Mouse (Mus musculus) G1E (cell line): Measurements from ENCODE around the gene Pappa2. TPM values are rescaled to one million over a fixed set of nuclear protein-coding genes. Genes with fewer than 3 reads are reported as not detected.

Experiments
- ATAC-seq: 2 replicates; pipeline ENCODE4 v1.8.0; 2016; ENCODE audit warnings: mild to moderate bottlenecking; ENCODE audit not compliant: insufficient number of reproducible peaks, poor library complexity, low FRiP score, severe bottlenecking; ENCODE audit errors: extremely low read depth
- DNase-seq: peaks from one replicate; pipeline ENCODE4 v3.0.0; 2012; ENCODE audit warnings: low spot score
- H3K27me3 ChIP-seq: 2 replicates; pipeline ENCODE4 v1.6.1; 2012; ENCODE audit warnings: mild to moderate bottlenecking, low read length, inconsistent platforms; ENCODE audit not compliant: insufficient read depth
- H3K36me3 ChIP-seq: replicated peaks from 2 replicates; pipeline ENCODE3; 2012; ENCODE audit warnings: mild to moderate bottlenecking, inconsistent platforms
- H3K4me1 ChIP-seq: 2 replicates; pipeline ENCODE4 v1.6.1; 2012; ENCODE audit warnings: low read depth, low read length, inconsistent platforms, mixed read lengths; ENCODE audit not compliant: insufficient read depth
- H3K4me3 ChIP-seq: 2 replicates; pipeline ENCODE4 v1.5.1; 2012; ENCODE audit warnings: low read depth, mild to moderate bottlenecking, inconsistent platforms, low read length, moderate library complexity, mixed read lengths
- H3K9me3 ChIP-seq: replicated peaks from 2 replicates; pipeline ENCODE4 v1.6.1; 2012; ENCODE audit warnings: inconsistent platforms
- CTCF ChIP-seq: IDR thresholded peaks from 2 replicates; pipeline ENCODE4 v1.5.1; 2012; ENCODE audit warnings: low read depth, low read length, inconsistent platforms, mixed read lengths
- GATA1 ChIP-seq: IDR thresholded peaks from 2 replicates; pipeline ENCODE4 v1.6.1; 2012; ENCODE audit warnings: borderline replicate concordance, low read length, inconsistent platforms, mixed read lengths
- GATA2 ChIP-seq: IDR thresholded peaks from 2 replicates; pipeline ENCODE4 v1.6.1; 2012; ENCODE audit warnings: low read depth, low read length, inconsistent platforms, borderline replicate concordance
- POLR2AphosphoS5 ChIP-seq: IDR thresholded peaks from 2 replicates; pipeline ENCODE4 v1.6.1; 2012; ENCODE audit warnings: low read depth, low read length, inconsistent platforms; ENCODE audit not compliant: insufficient replicate concordance
- TAL1 ChIP-seq: conservative IDR thresholded peaks from 2 replicates; pipeline ENCODE4 v1.6.1; 2012; ENCODE audit warnings: low read depth, low read length, inconsistent platforms, mixed read lengths
- polyA plus RNA-seq: library from polyadenylated mRNA; stranded (reverse); fragments of >175 nt; gene quantifications from 2 replicates; pipeline ENCODE4 v1.2.3, GENCODE M21; 2012
- total RNA-seq, 2 experiments: library from RNA; stranded (forward) in 1 of 2; stranded (reverse) in 1 of 2; fragments of 200-1000 nt in 1 of 2; fragments of >200 nt in 1 of 2; fragmentation: Nextera tagmentation in 1 of 2; gene quantifications; 2 replicates each; pipeline ENCODE4 v1.2.3; 2014 to 2017

Gene Pappa2
- total RNA-seq (2014; fragmentation: Nextera tagmentation): not detected in 2 replicates
- total RNA-seq (2017): 0.05 and 0.12 TPM in 2 replicates
- not detected in 2 replicates for polyA plus RNA-seq

GRCm38 (mm10) chr1:158980390-158980789 is at the start of gene Pappa2:
Gene Pappa2, minus strand, starts transcription at chr1:158980490.
- no peak for ATAC-seq
- Histone ChIP-seq H3K27me3 (no peaks in the 10 kb centered on the region), H3K36me3 (no peaks in the 10 kb centered on the region), H3K4me1 (no peaks in the 10 kb centered on the region), H3K9me3 (peaks cover 16% of the 10 kb centered on the region), H3K4me3 (no peak within 1 kb of the TSS)
- TF ChIP-seq GATA2 (no peak), TAL1 (no peak), GATA1 (no peak), CTCF (no peak), POLR2AphosphoS5 (no peak)
- no peak for DNase-seq

- Histone ChIP-seq H3K4me3 (no peak overlapping the region), H3K36me3 (no peaks in the 10 kb centered on the region), H3K4me1 (no peaks in the 10 kb centered on the region), H3K9me3 (peaks cover 2% of the 10 kb centered on the region; the same call in 1 of the 2 replicates), H3K27me3 (no peaks in the 10 kb centered on the region)
- no peak for DNase-seq
- ATAC-seq: no peak
- no peak for TF ChIP-seq GATA2
- TF ChIP-seq TAL1: no peak
- no peak for TF ChIP-seq GATA1
- no peak for TF ChIP-seq CTCF
Observed at GRCm38 (mm10) chr1:159029106-159029505, 48.8 kb upstream of the Pappa2 start.

GRCm38 (mm10) chr1:159014940-159015660 is 34.8 kb upstream of the Pappa2 start:
- Histone ChIP-seq H3K27me3 (no peaks in the 10 kb centered on the region), H3K36me3 (no peaks in the 10 kb centered on the region), H3K9me3 (peaks cover 3% of the 10 kb centered on the region; the same call in 1 of the 2 replicates), H3K4me3 (no peak overlapping the region), H3K4me1 (no peaks in the 10 kb centered on the region)
- no peak for TF ChIP-seq GATA1
- TF ChIP-seq TAL1: no peak
- TF ChIP-seq POLR2AphosphoS5: no peak
- TF ChIP-seq GATA2: no peak
- no peak for TF ChIP-seq CTCF
- DNase-seq (no peak), ATAC-seq (no peak)

DNA sequence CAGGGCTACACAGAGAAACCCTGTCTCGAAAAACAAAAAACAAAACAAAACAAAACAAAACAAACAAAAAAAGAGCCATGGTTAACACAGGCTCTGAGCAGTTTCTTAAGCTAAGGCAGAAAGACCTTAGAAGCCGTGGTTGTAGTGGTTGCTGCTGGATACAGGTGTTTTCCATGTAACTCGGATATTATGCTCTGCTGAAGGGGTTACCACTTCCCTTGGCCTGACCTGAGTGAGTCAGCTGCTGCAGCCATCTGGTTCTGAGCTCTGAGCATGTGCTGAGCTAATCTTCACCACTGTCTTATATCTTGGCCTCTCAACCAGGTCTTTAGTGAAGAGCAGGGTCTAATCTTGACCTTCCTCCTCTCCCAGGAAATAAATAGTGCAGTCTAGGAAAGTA is 6.8 kb upstream of the Pappa2 start:
- no peak for TF ChIP-seq GATA2
- no peak for TF ChIP-seq TAL1
- TF ChIP-seq GATA1: no peak
- no peak for TF ChIP-seq POLR2AphosphoS5
- no peak for TF ChIP-seq CTCF
- Histone ChIP-seq H3K4me3 (no peak overlapping the region), H3K27me3 (no peaks in the 10 kb centered on the region), H3K4me1 (no peaks in the 10 kb centered on the region), H3K9me3 (peaks cover 16% of the 10 kb centered on the region), H3K36me3 (no peaks in the 10 kb centered on the region)
- DNase-seq (no peak), ATAC-seq (no peak)

DNA sequence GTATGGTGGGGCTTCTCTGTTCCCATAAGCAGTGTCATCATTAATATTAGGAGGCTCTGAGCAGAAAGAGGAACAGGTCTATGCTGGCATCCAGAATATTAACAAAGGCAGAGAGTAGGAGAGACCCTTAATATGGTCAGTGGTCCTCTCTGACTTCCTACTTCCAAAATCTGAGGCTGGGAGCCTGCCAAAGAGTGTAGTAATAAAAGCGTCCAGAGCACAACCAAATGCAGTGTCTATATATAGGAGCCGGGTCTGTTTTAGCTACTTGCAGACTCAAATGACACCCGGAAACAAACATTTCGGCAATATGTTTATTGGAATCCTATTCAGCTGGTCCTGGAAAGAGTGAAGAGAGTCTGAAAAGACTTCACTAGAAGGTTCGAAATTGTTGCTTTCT is 17.9 kb downstream of the Pappa2 start:
- Histone ChIP-seq H3K27me3 (no peaks in the 10 kb centered on the region), H3K4me3 (no peak overlapping the region), H3K4me1 (no peaks in the 10 kb centered on the region), H3K9me3 (peaks cover 25% of the 10 kb centered on the region), H3K36me3 (no peaks in the 10 kb centered on the region)
- DNase-seq (no peak), ATAC-seq (no peak)
- TF ChIP-seq GATA2 (no peak), TAL1 (no peak)

DNA sequence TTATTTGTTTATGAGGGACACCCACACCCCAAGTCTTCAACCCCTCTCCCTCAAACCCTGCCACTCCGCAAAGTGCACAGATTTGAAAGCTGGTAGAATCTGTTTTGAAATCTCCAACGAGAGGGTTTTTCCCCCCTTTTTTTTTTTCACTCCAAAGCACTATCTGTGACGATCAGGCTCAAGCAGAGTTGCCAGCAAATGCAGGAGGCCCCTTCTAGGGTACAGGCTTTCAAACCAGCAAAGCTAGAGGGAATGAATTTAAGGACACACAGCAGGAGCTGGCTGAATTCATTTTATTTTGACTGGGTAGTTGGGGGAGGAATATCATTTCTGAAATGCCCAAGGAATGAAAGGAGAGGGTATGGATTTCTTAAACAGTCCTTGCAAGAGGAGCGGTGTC is 19.3 kb downstream of the Pappa2 start:
- H3K4me1 ChIP-seq: no peaks in the 10 kb centered on the region
- TF ChIP-seq TAL1 (no peak), POLR2AphosphoS5 (no peak), GATA1 (no peak), GATA2 (no peak), CTCF (no peak)
- H3K36me3 ChIP-seq: no peaks in the 10 kb centered on the region
- H3K4me3 ChIP-seq: no peak overlapping the region
- no peak for DNase-seq
- no peak for ATAC-seq
- H3K27me3 ChIP-seq: no peaks in the 10 kb centered on the region
- peaks cover 27% of the 10 kb centered on the region for H3K9me3 ChIP-seq
